Mouse (Mus musculus) MEL (cell line): ENCODE measurements around the gene 6430628N08Rik. TPM values are rescaled to one million over a fixed set of nuclear protein-coding genes. Genes with fewer than 3 reads are reported as not detected.

Source experiments
- DNase-seq: peaks from one replicate; pipeline ENCODE4 v3.0.0; 2011; ENCODE audit warnings: low read depth, low spot score
- H3K27ac ChIP-seq: 2 replicates; pipeline ENCODE4 v1.5.1; 2012; ENCODE audit warnings: low read depth, mild to moderate bottlenecking, control low read depth, low read length, moderate library complexity; ENCODE audit not compliant: control insufficient read depth
- H3K27me3 ChIP-seq, 2 experiments: fragments of 150-350 bp in 1 of 2; sonication (generic) in 1 of 2; 2 replicates each; pipeline ENCODE4 v1.6.1; 2012; ENCODE audit warnings: low read length in 2 of 2, mild to moderate bottlenecking in 2 of 2, improper control_type of control experiment in 1 of 2, moderate library complexity in 1 of 2; ENCODE audit not compliant: insufficient read depth in 2 of 2, control insufficient read depth in 1 of 2
- H3K36me3 ChIP-seq, 2 experiments: 2 replicates each; pipeline ENCODE4 v1.6.1; 2012 to 2014; ENCODE audit warnings: low read length in 2 of 2, improper control_type of control experiment in 1 of 2, inconsistent platforms in 1 of 2, mild to moderate bottlenecking in 1 of 2; ENCODE audit not compliant: insufficient read depth in 2 of 2, control insufficient read depth in 1 of 2
- H3K4me1 ChIP-seq, 2 experiments: fragments of 150-350 bp in 1 of 2; sonication (generic) in 1 of 2; 2 replicates each; pipeline ENCODE4 v1.6.1; 2012; ENCODE audit warnings: low read length in 2 of 2, improper control_type of control experiment in 1 of 2, mild to moderate bottlenecking in 1 of 2; ENCODE audit not compliant: insufficient read depth in 2 of 2, control insufficient read depth in 1 of 2
- H3K4me3 ChIP-seq, 2 experiments: fragments of 150-350 bp in 1 of 2; sonication (generic) in 1 of 2; 2 replicates each; pipeline ENCODE4 v1.5.1; 2012; ENCODE audit warnings: low read depth in 2 of 2, low read length in 2 of 2, mild to moderate bottlenecking in 2 of 2, moderate library complexity in 2 of 2, control low read depth in 1 of 2, improper control_type of control experiment in 1 of 2; ENCODE audit not compliant: control insufficient read depth in 1 of 2, insufficient read depth in 1 of 2
- H3K79me2 ChIP-seq: 2 replicates; pipeline ENCODE4 v1.6.1; 2012; ENCODE audit warnings: mild to moderate bottlenecking, low read length, moderate library complexity; ENCODE audit not compliant: control insufficient read depth, poor library complexity, insufficient read depth
- H3K9ac ChIP-seq: 2 replicates; pipeline ENCODE4 v1.6.1; 2012; ENCODE audit warnings: low read depth, mild to moderate bottlenecking, control low read depth, low read length, moderate library complexity; ENCODE audit not compliant: control insufficient read depth, poor library complexity, severe bottlenecking
- H3K9me3 ChIP-seq: fragments of 150-350 bp; sonication (generic); replicated peaks from 2 replicates; pipeline ENCODE4 v1.6.1; 2012; ENCODE audit warnings: mild to moderate bottlenecking, low read length, improper control_type of control experiment, moderate library complexity; ENCODE audit not compliant: insufficient read depth
- BHLHE40 ChIP-seq: IDR thresholded peaks from 2 replicates; pipeline ENCODE4 v1.6.1; 2012; ENCODE audit warnings: low read depth, mild to moderate bottlenecking, inconsistent platforms, low read length, improper control_type of control experiment, borderline replicate concordance
- CHD1 ChIP-seq: IDR thresholded peaks from 2 replicates; pipeline ENCODE4 v1.6.1; 2012; ENCODE audit warnings: low read depth, mild to moderate bottlenecking, inconsistent platforms, low read length, improper control_type of control experiment
- CHD2 ChIP-seq: IDR thresholded peaks from 2 replicates; pipeline ENCODE4 v1.6.1; 2011; ENCODE audit warnings: low read length, improper control_type of control experiment
- E2F4 ChIP-seq: IDR thresholded peaks from 2 replicates; pipeline ENCODE4 v1.6.1; 2011; ENCODE audit warnings: low read depth, low read length, improper control_type of control experiment, borderline replicate concordance
- GATA1 ChIP-seq: IDR thresholded peaks from 2 replicates; pipeline ENCODE4 v1.6.1; 2011; ENCODE audit warnings: low read depth, low read length, improper control_type of control experiment
- KAT2A ChIP-seq: conservative IDR thresholded peaks from 2 replicates; pipeline ENCODE4 v1.6.1; 2012; ENCODE audit warnings: low read depth, low read length, improper control_type of control experiment, inconsistent platforms
- MAFK ChIP-seq: IDR thresholded peaks from 2 replicates; pipeline ENCODE4 v1.6.1; 2011; ENCODE audit warnings: low read depth, mild to moderate bottlenecking, low read length, improper control_type of control experiment, borderline replicate concordance
- NRF1 ChIP-seq: IDR thresholded peaks from 2 replicates; pipeline ENCODE4 v1.6.1; 2014; ENCODE audit warnings: low read depth, mild to moderate bottlenecking, inconsistent platforms, low read length, improper control_type of control experiment, moderate library complexity; ENCODE audit not compliant: poor library complexity, insufficient read depth, severe bottlenecking
- RCOR1 ChIP-seq: IDR thresholded peaks from 2 replicates; pipeline ENCODE4 v1.6.1; 2012; ENCODE audit warnings: low read depth, mild to moderate bottlenecking, inconsistent platforms, low read length, improper control_type of control experiment
- TBP ChIP-seq: IDR thresholded peaks from 2 replicates; pipeline ENCODE4 v1.8.0; 2011; ENCODE audit warnings: low read depth, low read length, improper control_type of control experiment
- TCF12 ChIP-seq: IDR thresholded peaks from 2 replicates; pipeline ENCODE4 v1.6.1; 2014; ENCODE audit warnings: low read depth, mild to moderate bottlenecking, inconsistent platforms, low read length, improper control_type of control experiment, moderate library complexity
- USF2 ChIP-seq, 2 experiments: IDR thresholded peaks; 2 replicates each; pipeline ENCODE4 v1.6.1; 2011 to 2012; ENCODE audit warnings: improper control_type of control experiment in 2 of 2, low read length in 2 of 2, borderline replicate concordance in 1 of 2, inconsistent platforms in 1 of 2, low read depth in 1 of 2, mild to moderate bottlenecking in 1 of 2; ENCODE audit not compliant: insufficient read depth in 1 of 2
- ZNF384 ChIP-seq: IDR thresholded peaks from 2 replicates; pipeline ENCODE4 v1.6.1; 2012; ENCODE audit warnings: low read depth, mild to moderate bottlenecking, inconsistent platforms, low read length, improper control_type of control experiment
- polyA plus RNA-seq, 2 experiments: library from polyadenylated mRNA; stranded (reverse) in 1 of 2; unstranded in 1 of 2; fragments of >175 nt in 1 of 2; fragments of >200 nt in 1 of 2; gene quantifications; 2 replicates each; pipeline versions ENCODE4 v1.2.1 to v1.2.4; 2012; ENCODE audit warnings: low replicate concordance in 2 of 2, low read depth in 1 of 2; ENCODE audit not compliant: insufficient read length in 2 of 2, insufficient read depth in 1 of 2, missing spikeins in 1 of 2
- total RNA-seq: library from RNA; depleted of rRNA; stranded (reverse); fragments of 300-350 nt; gene quantifications from 2 replicates; pipeline ENCODE4 v1.2.3, GENCODE M21; 2012

6430628N08Rik gene
- total and polyA plus RNA-seq, 3 experiments: not detected

DNA sequence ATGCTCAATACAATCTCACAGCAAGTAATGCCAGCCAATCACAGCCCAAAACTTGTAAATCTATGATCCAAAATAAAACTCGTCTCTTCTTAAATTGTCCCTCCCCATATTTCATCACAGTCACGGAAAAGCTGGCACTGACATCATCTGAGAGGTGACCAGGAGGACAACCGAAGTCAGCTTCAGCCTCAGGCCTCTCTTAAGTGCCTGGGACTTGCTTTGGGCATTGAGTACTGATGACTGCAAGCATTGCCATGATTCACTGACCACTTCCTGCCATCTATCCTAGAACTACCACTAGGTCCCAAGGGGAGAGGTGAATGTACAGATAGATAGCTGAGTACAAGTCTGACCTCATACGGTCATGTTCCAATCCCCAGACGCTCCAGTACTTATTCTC lies 32.2 kb downstream of the 6430628N08Rik start:
- Histone ChIP-seq H3K27ac (no peak overlapping the region), H3K4me1 (no peaks in the 10 kb centered on the region), H3K9ac (no peak overlapping the region), H3K79me2 (no peaks in the 10 kb centered on the region), H3K27me3 (peaks cover 0 to 1% of the 10 kb centered on the region in 2 experiments; a peak in 2 of 4 replicates), H3K9me3 (no peaks in the 10 kb centered on the region), H3K36me3 (no peaks in the 10 kb centered on the region), H3K4me3 (no peak overlapping the region)
- TF ChIP-seq USF2 (IDR thresholded peaks at IDR 0.05; ENCODE audit: borderline replicate concordance in 1 of 2, insufficient read depth in 1 of 2, low read depth in 1 of 2, low read length in 2 of 2) (no peak), MAFK (no peak), TBP (no peak), KAT2A (no peak), RCOR1 (no peak), BHLHE40 (no peak), TCF12 (no peak)
- no peak for DNase-seq

DNA sequence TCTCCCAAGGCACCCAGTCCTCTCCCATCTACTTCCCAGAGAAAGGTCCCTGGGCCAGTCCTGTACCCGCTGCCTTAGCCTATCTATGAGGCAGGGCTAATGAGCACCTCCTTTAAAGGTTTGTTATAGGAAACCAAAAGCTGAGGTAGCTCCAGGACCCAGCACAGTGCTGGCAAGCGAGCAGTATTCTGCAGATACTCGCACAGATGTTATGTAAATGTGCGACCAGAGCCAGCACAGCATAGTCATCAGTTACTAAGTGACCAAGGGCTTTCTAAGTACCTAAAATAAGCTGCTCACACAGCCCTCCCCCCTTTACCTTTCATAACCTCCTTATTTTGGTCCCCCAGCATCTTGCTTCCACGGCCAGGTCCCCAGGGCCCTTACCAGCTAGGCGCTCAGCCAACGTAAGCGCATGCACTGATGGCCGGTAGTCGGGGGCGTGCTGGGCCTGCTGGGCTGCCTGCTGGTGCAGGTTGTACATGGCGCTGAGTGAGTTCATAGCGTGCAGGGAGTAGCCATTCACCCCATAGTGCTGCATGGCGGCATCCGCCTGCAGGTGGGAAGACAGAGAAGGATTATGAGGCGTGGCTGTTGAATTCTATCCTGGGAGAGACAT lies 32.9 kb downstream of the 6430628N08Rik start:
- no peaks in the 10 kb centered on the region for H3K36me3 ChIP-seq
- no peaks in the 10 kb centered on the region for H3K4me1 ChIP-seq
- no peak overlapping the region for H3K27ac ChIP-seq
- no peaks in the 10 kb centered on the region for H3K9me3 ChIP-seq
- H3K27me3 ChIP-seq: peaks cover 0 to 1% of the 10 kb centered on the region in 2 experiments; a peak in 2 of 4 replicates
- TF ChIP-seq ZNF384: no peak
- no peak for TF ChIP-seq USF2 (IDR thresholded peaks at IDR 0.05; ENCODE audit: borderline replicate concordance in 1 of 2, insufficient read depth in 1 of 2, low read depth in 1 of 2, low read length in 2 of 2)
- TF ChIP-seq CHD1: no peak
- no peak overlapping the region for H3K9ac ChIP-seq
- H3K79me2 ChIP-seq: no peaks in the 10 kb centered on the region
- no peak for DNase-seq
- no peak overlapping the region for H3K4me3 ChIP-seq

DNA sequence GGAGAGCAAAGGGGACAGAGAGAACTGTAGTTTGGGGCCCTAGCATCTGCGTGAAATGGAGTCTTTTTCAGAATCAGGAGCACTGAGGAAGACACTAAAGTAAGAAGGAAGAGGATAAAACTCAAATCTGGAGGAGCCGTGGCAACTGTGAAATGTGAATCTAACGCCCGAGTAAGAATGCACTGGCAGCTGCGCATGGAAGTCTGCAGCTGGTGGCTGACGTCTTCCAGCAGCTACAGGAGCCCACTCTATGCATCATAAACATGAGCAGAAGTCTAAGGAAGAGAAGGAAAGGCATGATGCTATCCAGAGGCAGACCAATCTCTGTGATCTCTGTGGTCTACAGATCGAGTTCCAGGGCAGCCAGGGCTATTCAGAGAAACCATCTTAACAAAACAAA lies 37.2 kb downstream of the 6430628N08Rik start:
- Histone ChIP-seq H3K9me3 (no peaks in the 10 kb centered on the region), H3K79me2 (no peaks in the 10 kb centered on the region), H3K27ac (no peak overlapping the region), H3K27me3 (peaks cover 0 to 3% of the 10 kb centered on the region in 2 experiments; a peak in 3 of 4 replicates), H3K4me1 (no peaks in the 10 kb centered on the region), H3K4me3 (no peak overlapping the region), H3K36me3 (no peaks in the 10 kb centered on the region), H3K9ac (no peak overlapping the region)
- no peak for TF ChIP-seq E2F4
- TF ChIP-seq GATA1: no peak
- TF ChIP-seq NRF1: no peak
- no peak for TF ChIP-seq USF2 (IDR thresholded peaks at IDR 0.05; ENCODE audit: borderline replicate concordance in 1 of 2, insufficient read depth in 1 of 2, low read depth in 1 of 2, low read length in 2 of 2)
- TF ChIP-seq TBP: no peak
- TF ChIP-seq CHD2: no peak
- DNase-seq: no peak
